Mouse (Mus musculus): Measurements from ENCODE around the gene Rcvrn.

Rcvrn gene

DNA sequence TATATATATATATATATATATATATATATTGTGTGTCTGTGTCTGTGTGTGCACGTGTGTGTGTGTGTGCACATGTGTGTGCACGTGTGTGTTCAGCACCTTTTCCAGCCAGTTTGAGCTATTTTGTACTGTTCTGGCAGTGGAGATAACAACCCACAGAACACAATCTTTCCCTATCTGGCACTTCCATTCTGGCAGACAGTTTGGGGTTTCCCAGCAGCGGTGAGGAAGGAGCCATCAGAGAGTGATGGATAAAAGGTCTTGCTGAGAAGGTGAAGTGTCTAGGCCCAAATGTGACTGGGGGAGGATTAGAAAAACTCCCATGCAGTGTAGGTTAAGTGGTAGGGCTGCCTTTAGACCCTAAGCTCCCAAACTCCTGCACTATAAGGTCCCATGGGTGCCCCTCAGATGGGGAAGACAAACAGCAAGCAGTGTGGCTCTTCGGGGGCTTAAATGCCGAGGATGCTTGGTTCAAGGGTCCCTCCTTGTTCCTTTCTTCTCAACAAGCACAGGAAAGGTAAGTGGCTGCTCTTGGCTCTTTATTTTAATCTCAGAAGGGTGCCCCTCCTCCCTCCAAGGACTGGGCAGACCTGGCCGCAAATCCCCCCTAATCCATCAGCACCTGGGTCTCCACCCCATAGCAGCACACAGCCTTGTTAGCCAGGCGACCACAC, at the start of gene Rcvrn:
Rcvrn (plus strand) TSS at position 624 of the 674 bp plus-strand sequence.
- no peak for DNase-seq (ENCODE audit: low spot score in 2 of 2)

DNA sequence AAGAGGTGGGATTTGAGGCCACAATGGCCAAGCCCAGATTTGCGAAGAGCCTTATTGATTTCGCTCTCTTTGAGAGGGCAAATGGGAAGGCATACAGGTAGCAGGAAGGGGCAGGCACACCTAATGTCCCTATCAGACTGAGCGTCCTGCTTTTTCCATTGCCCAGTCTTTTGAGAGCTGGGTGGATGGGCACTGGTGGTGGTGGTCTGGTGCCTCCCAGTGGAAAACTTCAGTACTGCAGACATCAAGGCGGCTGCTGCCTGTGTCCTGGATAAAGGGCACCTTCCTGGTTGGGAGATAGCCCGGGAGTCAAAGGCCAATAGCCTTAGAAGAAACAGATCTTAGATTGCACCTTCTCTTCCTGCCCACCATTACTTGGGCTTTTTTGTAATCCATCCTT, 47.4 kb upstream of the Rcvrn start:
- peak in 1 of 2 experiments; percentile 68 for DNase-seq (ENCODE audit: low spot score in 2 of 2)

DNA sequence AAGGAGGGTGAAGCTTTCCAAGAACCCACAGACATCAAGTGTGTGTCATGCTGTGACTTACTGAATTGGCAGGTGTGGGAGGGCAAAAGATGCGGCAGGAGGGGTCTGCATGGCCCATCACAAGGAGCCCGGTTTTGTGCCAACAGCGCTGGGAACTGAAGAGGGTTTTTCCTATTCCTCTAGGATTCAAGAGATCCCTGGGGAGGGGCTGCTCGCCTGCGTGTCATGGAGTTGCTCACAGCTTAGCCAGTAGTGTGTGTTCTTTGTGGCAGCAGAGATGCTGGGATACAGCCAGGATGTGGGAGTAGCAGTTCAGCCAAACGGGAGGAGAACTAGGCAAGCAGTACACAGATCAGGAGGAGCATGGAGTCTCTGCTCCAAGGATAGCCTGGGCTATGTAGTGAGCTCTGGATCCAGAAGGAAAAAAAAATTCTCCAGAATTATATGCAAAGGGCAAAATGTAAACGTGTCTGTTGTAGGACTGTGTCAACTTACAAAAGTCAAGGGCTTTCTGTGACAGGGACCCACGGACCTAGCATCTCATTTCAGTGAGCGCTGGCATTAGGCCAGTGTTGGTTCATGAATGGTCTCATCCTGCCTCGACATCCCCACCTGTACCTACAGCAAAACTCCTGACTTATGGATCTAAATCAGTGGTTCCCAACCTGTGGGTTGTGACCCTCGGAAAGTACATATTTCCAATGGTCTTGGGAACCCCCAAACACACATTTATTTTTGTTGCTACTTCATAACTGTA, 46.3 kb upstream of the Rcvrn start:
- DNase-seq (ENCODE audit: low spot score in 2 of 2): peak in 1 of 2 experiments; percentile 37

DNA sequence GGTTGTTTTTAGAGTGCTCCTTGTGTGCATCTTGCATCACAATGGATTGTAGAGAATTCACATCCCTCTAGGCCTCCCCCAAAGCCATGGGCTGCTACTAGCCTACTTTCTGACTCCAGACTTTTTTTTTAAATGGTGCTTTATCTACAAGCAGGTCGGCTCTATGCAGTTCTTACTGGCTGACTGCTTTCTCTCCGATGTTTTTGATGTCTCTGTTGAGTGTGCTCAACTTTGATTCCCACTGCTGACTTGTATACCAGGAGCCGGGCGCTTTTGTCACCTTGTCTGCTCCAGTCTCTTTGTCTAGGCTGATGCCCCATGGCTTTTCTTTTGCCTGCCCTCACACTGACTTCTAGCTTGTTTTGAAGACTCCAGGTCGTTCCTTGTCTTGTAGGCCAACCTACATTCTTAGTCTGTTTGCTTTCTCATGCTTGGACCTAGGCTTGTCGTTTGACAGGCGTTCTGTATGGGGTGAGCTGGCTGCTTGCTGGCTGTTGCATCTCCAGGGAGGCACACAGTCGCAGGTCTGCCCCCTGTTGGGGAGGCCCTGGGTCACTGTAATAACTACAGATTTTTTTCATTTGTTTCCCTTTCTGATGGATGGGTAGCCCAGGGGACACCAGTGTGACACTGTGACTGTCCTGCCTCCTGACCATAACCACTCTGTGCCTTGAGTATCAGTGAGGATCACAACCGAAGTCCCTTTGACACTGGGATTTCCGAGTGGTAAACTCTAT, 45.0 kb upstream of the Rcvrn start:
- DNase-seq (ENCODE audit: low spot score in 2 of 2): no peak

DNA sequence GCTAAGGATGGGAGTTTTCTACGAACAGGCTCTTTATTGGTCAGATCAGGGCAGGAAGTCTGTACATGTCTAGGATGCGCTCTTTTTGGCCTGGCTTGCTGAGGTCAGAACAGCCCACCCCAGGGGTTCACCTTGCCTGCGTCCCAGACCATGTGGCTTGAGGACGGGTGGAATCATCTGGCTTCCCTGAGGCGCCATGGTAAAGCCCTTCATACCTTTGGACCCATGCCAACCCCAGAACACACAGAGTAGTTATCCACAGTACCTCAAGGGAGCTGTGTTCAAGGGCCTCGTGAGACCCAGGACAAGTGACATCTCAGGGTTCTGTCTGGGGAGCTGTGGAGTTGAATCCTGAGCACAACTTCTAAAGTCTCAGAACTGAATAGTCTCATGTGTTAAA, 43.4 kb upstream of the Rcvrn start:
- DNase-seq (ENCODE audit: low spot score in 2 of 2): no peak

DNA sequence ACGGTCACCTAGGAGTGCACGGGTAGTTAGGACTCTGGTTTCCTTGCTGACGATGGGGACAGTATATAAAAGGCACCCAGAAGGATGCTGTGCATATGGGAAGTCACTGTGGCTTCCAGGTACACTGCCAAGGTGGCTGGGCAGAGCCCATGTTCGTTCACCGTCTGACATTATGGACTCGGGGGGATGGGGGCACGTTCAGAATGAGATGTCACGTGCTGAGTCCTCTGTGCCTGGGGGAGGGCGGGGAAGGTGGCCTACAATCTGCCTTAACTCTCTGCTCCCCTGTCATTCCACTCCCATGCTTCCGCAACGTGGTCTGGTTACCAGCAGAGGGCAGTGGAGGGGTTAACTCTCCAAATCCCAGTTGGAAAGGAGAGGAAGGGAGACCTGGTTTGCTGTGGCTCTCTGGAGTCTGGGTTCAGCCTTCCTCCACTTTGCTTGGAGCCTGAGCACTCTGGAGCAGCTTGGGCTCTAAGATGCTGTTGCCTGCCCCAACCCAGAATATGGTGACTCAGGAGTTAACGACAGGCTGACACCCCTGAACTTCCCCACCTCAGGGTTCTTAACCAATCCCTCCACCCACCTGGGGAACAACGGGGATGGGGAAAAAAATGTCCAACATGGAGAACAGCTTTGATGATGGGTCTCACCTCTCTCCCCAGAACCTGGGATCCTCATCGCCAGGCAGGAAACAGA, 42.8 kb upstream of the Rcvrn start:
- peak in 1 of 2 experiments; percentile 44 for DNase-seq (ENCODE audit: low spot score in 2 of 2)

DNA sequence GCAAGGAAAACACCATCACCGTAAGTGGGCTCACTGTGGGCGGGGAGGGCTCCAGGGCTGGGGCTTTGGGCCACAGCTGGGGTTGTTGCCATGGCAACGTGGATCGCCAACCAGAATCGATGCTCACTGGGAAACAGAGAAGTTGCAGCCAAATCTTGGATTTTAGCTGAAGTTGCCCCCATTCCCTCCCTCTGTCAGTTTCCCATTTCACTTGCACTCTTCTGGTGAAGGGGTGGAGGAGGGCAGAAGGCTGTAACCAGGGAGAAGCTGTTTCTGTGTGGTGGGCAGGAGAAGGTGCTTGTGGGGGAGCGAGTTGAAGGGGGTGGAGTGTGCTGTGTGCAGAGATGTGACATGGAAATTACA, 42.3 kb upstream of the Rcvrn start:
- DNase-seq (ENCODE audit: low spot score in 2 of 2): no peak

DNA sequence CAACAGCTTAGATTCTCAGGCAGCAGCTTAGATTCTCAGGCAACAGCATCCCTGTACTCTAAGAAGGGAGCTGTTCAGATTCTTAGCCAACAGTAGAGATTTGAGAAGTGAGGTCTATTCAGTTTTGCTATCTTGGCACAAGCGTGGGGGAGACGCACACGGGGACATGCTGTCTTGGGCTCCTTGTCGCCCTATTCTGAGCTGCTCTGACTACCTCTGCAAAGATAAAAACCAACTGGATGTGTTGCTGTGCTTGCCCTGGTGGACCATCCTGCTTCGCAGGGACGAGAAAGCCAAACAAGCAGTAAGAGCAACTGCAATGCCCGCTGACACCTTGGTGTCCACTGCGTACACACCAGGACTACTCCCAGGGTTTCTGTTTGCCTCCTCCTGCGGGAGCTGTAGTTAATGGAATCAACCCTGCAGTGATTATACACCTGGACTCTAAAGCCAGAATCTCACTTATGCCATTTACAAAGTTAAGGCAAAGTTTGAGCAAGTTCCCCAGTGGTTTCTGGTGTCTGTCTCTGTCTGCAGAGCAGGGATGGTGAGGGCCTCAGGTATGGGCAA, 41.5 kb upstream of the Rcvrn start:
- DNase-seq (ENCODE audit: low spot score in 2 of 2): no peak

DNA sequence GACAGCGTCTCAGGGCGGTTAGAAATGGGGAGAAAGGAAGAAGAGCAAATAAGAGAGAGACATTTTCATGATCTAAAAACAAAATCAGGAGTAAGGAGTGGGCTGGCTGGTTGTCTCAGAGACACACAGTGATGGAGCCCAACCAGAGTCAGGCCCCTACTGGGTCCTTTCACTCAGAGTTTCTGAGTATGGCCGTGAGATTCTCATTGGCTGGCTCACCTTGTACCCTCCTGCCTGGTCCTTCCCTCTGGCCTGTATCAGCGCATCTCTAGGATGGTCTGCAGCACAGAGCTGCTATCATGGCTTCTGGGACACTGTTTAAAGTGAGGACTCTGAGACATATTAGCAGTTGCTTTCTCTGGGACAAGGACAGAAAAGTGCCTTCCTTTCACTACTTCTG, 40.6 kb upstream of the Rcvrn start:
- DNase-seq (ENCODE audit: low spot score in 2 of 2): no peak

DNA sequence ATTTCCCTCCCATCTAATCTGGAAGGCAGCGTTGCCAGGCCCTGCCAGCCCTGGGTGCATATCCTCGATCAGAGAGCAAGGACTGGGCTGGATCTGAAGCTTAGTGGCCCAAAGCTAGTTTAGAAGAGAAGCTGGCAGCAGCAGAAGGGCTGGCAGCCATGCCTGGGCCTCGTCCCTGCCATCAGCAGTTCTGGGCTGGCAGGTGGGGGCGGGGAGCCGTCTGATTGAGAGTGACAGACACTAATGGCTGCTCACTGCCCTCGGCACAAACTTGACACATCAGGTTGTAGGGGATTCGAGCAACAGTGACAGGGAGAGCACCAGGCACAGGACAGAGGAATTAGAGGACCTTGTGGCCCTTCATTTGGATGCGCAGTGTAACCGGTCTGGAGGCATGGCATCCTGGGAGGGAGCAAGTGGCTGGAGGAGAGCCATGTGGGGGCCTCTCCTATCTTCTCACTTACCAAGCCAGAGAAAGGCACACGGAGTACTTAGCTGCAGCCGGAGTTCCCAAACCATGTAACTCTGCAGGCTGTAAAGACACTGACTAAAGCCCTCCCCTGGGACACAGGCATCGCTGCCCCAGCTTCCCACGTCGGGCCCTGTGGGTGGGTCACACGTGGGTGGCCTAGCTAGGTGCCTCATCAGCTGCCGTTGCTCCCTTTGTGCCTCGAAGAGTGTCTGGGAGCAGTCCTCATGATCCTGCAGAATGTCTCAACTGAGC, 39.7 kb upstream of the Rcvrn start:
- DNase-seq (ENCODE audit: low spot score in 2 of 2): peak in 1 of 2 experiments; percentile 40

DNA sequence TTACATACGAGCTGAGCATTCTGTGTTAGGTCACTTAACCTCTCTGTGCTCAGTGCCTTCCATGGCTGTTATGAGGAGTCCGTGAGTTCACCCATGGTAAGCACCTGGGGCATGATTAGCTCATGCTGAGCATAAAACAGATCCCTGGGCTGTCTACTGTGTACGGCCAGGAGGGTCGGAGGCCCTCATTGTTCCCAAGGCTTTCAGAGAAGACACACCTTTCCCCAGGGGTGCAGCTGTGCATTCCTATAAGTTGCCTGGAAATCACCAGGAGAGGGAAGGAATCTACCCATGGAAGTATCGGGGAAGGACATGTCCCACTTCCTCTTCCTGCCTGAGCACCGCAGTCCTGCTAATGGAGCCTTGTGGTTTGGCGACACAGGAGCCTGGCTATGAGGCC, 38.8 kb upstream of the Rcvrn start:
- no peak for DNase-seq (ENCODE audit: low spot score in 2 of 2)

DNA sequence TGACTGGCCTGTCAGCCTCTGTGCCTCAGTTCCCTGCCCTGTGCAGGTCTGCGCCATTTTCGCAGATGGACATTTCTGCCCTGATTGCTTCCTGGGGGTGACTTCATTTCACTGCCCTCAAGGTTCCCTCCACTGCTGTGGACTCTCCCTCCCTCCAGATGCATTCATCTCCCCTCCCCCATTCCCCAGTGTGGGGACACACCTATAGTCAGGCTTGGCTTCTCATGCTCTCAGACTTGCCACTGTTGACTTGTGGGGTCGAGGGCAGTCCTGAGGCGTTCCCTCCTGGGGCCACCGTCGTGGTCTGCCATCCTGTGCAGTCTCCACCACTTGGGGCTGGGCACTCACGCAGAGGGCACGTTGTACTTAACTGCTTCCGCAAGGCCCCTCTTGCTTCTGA, 38.3 kb upstream of the Rcvrn start:
- DNase-seq (ENCODE audit: low spot score in 2 of 2): no peak

DNA sequence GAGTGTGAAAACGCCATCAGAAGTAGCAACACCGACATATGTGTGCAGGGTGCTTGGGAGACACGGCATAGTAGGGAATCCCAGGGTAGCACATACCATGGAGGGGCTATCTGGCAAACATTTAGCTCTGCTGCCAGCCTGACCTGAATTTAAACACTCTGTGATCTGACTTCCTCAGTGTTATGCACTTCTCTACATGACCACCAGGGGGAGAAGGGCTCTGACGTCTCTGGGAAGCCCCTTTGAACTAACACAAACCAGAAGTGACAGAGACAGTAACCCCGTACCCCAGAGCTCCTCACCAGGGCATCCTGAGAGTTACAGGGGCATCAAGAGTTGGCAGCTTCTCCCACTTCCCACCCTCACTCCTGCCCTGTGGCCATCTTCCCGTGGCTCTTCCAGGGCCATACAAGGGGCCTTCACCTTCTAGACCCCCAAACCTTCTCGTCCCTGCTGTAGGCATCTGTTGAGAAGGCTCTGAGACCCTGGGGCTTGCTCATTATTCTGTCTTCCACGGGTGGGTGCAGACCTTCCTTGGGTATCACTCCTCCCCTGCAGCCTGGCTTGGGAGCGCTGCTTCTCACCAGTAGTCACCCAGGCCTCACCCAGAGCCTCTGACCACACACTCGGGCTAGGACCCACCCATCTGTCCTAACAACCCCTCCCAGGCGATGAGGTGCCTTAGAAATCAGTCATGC, 37.3 kb upstream of the Rcvrn start:
- DNase-seq (ENCODE audit: low spot score in 2 of 2): no peak

DNA sequence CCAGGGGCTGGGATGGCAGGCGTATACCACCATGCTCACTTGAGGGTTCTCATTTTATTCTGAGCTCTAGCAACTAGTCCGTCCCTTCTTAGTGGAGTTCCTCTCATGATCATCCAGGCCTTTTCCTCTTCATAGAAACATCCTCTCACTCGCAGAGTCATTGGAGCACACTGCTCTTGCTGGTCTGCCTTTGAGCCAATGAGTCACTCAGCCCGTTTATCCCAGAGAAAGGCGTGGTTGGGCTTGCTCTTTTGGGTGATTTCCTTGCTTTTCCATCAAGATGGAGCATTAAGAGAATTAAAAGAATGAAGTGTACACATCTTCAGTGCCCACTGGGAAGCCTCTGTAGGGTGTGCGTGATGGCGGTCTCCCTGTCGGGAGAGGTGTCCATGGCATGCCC, 33.7 kb upstream of the Rcvrn start:
- no peak for DNase-seq (ENCODE audit: low spot score in 2 of 2)

DNA sequence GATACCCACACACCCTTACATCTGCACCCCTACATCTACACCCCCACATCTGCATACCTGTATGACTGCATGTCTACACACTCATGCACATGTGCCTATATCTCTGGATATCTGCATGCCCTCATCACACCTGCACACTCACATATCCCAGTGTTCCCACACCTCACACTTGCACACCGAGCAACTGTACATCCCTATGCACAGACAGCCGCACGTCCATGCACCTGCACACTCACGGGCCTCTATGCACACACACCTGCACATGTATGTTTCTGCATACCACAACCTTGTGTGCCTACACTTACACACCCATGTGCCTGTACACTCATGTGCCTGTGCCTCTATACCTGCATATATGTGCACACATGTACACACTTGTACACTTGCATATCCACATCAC, 31.7 kb upstream of the Rcvrn start:
- DNase-seq (ENCODE audit: low spot score in 2 of 2): no peak

DNA sequence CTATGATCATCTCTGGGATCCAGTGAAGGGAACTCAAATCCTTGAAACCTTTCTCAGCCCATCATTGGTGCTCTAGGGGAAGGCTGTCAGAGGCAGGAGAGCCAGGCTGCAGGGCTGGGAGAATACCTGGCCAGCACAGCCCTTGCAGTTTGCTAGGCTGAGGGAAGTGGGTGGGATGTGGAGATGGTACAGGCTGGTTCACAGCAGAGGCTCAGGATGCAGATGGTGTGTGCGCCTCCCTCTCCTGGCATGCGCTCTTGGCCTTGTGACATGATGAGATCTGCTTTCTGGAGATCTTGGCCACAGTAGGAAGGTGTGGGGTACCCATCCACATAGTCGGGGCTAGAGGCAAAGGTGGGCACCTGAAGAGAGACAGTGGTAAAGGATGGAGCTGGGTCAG, 30.9 kb upstream of the Rcvrn start:
- no peak for DNase-seq (ENCODE audit: low spot score in 2 of 2)

DNA sequence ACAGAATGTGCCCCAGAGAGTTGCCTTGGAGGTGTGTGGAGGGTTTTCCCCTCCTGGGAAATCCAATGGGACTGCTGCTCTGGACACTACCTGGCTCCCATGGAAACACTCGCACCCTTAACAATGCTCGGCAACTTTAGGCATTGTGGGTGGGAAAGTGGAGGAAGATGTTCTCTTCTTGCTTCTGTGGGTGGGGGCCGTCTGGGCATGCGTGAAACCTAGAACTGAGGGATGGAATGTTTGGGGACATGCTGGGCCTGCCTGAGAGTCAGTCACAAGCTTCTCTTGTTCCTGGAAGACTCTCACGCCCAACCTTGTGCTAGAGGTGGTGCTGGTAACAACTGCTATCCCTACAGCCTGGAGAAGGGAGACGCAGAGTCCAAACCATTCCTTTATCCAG, 30.2 kb upstream of the Rcvrn start:
- no peak for DNase-seq (ENCODE audit: low spot score in 2 of 2)

DNA sequence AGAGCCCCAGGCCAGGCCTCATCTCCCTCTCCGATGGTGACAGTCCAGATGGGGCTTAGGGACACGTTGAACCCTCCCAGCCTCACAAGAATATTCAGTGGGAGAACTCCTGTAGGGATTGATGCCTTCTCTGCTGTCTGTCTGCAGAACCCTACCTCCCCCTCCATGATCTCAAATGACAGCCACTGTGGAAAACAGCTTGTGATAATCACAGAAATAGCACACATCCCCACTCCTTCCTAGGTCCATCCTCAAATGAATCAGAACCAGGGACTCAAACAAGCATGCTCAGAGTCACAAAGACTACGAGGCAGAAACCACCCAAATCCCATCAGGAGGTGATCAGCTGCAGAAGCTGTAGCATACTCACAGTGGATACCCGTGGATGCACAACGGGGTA, 29.0 kb upstream of the Rcvrn start:
- DNase-seq (ENCODE audit: low spot score in 2 of 2): no peak

DNA sequence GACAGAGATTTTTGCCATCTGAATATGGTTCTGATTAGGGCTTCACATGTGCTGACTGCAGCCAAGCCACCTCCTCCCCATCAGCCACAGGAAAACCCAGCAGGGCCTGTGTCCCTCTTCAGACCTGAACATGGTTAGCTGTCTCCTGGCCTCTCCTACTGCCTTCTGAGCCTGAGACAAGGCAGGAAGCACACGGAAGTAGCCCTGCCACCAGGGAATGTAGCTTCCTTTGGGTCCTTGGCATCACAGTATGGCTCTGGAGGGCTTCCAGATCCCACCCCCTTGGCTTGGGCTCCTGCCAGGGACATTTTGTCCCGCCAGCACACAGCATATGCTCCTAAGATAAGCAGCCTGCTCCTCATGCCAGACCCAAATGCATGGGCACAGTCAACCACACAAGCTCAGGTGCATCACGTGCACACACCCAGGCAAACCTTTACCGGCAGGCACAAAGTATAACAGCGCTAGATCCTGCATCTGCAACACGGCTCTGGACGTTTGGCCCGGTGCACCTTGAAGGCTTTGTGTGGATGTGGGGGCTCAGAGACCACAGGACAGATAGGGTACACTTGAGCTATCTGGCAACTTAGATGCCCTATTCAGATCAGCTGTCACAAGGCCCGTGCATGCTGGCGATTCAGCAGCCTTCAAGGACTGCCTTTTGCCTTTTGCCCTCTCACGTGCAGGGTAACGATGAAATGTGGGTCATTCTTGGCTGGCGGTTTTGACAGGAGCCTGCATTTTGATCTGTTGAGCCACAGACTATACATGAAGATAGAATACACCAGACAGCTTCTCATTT, 27.4 kb upstream of the Rcvrn start:
- DNase-seq (ENCODE audit: low spot score in 2 of 2): peak; percentile 70 to 80

All from frontal cortex, postnatal 14 days (tissue).